Mouse (Mus musculus) left cerebral cortex, adult 8-10 months (tissue): Measurements from ENCODE around the gene Klhl29. TPM values are rescaled to one million over a fixed set of nuclear protein-coding genes. Genes with fewer than 3 reads are reported as not detected.

Source experiments
- DNase-seq, 2 experiments: peaks; one replicate each; pipeline ENCODE4 v3.0.0; 2022; ENCODE audit warnings: low spot score in 2 of 2
- total RNA-seq, 4 experiments: library from RNA; stranded (reverse); gene quantifications; 2 replicates each; pipeline ENCODE4 v1.2.4; 2022

Klhl29 gene
- total RNA-seq, 4 experiments from 2014 or later: 31.5 to 36.0 (median 32.7) TPM

- no peak for DNase-seq
These were observed 148.5 kb downstream of the Klhl29 start for GRCm38 (mm10) chr12:5226676-5227654.

- DNase-seq: no peak
These were observed 151.9 kb downstream of the Klhl29 start for GRCm38 (mm10) chr12:5223595-5223994.

- no peak for DNase-seq
These were observed 152.9 kb downstream of the Klhl29 start for GRCm38 (mm10) chr12:5222439-5223202.

- DNase-seq: no peak
These were observed 155.4 kb downstream of the Klhl29 start for GRCm38 (mm10) chr12:5219913-5220575.

- DNase-seq: peak in 1 of 2 experiments; percentile 48
These were observed 159.4 kb downstream of the Klhl29 start for GRCm38 (mm10) chr12:5215836-5216747.

GRCm38 (mm10) chr12:5214266-5214665, 161.2 kb downstream of the Klhl29 start:
- DNase-seq: no peak

- peak in 1 of 2 experiments; percentile 66 for DNase-seq
These were observed 162.0 kb downstream of the Klhl29 start for GRCm38 (mm10) chr12:5213339-5214104.

- DNase-seq: no peak
These were observed 163.6 kb downstream of the Klhl29 start for GRCm38 (mm10) chr12:5211884-5212283.

- peak in 1 of 2 experiments; percentile 86 for DNase-seq
These were observed 164.7 kb downstream of the Klhl29 start for GRCm38 (mm10) chr12:5210786-5211185.

- no peak for DNase-seq
These were observed 167.3 kb downstream of the Klhl29 start for GRCm38 (mm10) chr12:5207941-5208905.

- no peak for DNase-seq
These were observed 168.3 kb downstream of the Klhl29 start for GRCm38 (mm10) chr12:5207172-5207571.

- no peak for DNase-seq
These were observed 171.2 kb downstream of the Klhl29 start for GRCm38 (mm10) chr12:5204071-5204840.

GRCm38 (mm10) chr12:5203385-5203784, 172.1 kb downstream of the Klhl29 start:
- DNase-seq: no peak

- no peak for DNase-seq
These were observed 177.2 kb downstream of the Klhl29 start for GRCm38 (mm10) chr12:5198254-5198653.

GRCm38 (mm10) chr12:5194176-5194575, 181.3 kb downstream of the Klhl29 start:
- DNase-seq: no peak

GRCm38 (mm10) chr12:5192380-5192718, 183.1 kb downstream of the Klhl29 start:
- no peak for DNase-seq

GRCm38 (mm10) chr12:5191628-5192379, 183.7 kb downstream of the Klhl29 start:
- DNase-seq: no peak
